Comparison of ENCODE assay signal across 19 mouse cellular contexts in genomic region chr17:9083629-9084028, GRCm38 (mm10).
"Had no signal": no experiment of that assay in that cellular context is flagged by ENCODE, and none has a peak within 500 bp of the region (broad histone marks: within the 10 kb centered on the region; RNA-seq: fewer than 3 reads in every experiment).

No protein-coding gene starts in this region.

- H3K9me3 ChIP-seq: limb, embryonic 10.5 days; liver, embryonic 15.5 days; lung, embryonic 15.5 days had no signal

- H3K4me1 ChIP-seq: limb, embryonic 10.5 days; limb, embryonic 13.5 days; liver, embryonic 12.5 days; liver, embryonic 15.5 days; lung, embryonic 15.5 days had no signal

- H3K36me3 ChIP-seq: limb, embryonic 10.5 days; limb, embryonic 13.5 days; liver, embryonic 12.5 days; liver, embryonic 15.5 days; lung, embryonic 15.5 days had no signal

- DNase-seq: kidney, adult 18-20 months; kidney, adult 9 months; kidney, postnatal 14 days; layer of hippocampus, adult 9-11 months; liver; lung, adult 18-20 months; lung, postnatal 10 days; lung, postnatal 4 days; midbrain, embryonic 14.5 days; right cerebral cortex, postnatal 25 days; spleen, adult 18-20 months; thymus, adult 2 months; thymus, postnatal 14 days had no signal

- H3K27ac ChIP-seq: layer of hippocampus, adult 2 months; limb, embryonic 10.5 days; limb, embryonic 13.5 days; liver, embryonic 12.5 days; liver, embryonic 15.5 days; lung, embryonic 15.5 days had no signal

- H3K9ac ChIP-seq: limb, embryonic 13.5 days; liver, embryonic 12.5 days; liver, embryonic 15.5 days; lung, embryonic 15.5 days had no signal

- H3K4me3 ChIP-seq: layer of hippocampus, adult 2 months; limb, embryonic 10.5 days; limb, embryonic 13.5 days; liver, embryonic 12.5 days; liver, embryonic 15.5 days; lung, embryonic 15.5 days had no signal
